In the genomic region with DNA sequence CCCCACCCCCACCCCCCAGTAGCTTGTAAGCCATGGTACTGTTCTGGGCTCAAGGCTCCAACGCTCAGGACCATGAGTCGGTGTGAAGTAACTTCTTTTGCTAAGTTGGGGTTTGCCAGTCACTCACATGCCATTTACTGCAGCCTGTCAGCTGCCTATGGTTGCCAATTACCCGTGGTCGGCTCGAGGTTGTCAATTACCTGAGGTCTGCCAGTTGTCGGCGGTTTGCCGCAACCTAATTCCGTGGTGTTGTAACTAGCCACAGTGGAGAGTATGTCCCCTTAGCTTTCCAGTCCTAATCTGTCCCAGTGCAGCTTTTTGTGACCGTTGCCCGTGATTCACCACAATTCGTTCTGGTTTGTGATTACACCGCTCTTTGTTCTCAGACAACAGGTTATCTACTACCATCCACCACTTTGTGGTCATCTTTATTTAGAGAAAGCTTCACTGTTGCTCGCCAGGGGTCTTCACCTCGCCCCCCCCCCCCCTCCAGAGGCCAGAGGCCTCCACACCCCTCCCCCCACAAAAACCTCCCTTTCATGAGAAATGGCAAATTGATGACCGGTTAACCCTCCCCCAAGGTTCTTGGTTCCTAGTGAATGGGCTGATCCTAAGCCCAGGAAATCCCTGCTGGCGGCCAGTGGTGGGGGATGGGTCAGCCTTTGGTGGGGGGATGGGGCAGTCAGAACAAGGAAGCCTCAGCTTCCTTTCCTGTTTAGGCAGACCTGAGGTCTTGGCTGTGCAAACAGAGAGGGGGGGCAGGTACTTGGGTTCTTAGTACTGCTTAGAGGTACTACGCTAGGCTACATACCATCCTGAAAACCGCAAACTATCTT, we compare ENCODE assay signal across 20 mouse cellular contexts.
A peak's percentile ranks its signal among the peaks of the same experiment; 100 is the strongest.
DNase-seq lines count a peak whose midpoint lies in the region; ATAC-seq and TF ChIP-seq lines count a peak whose summit lies in the region.
"Had no signal": no experiment of that assay in that cellular context is flagged by ENCODE, and none has a peak within 500 bp of the region (broad histone marks: within the 10 kb centered on the region; RNA-seq: fewer than 3 reads in every experiment).

No protein-coding gene starts in this region.

- TF ChIP-seq EP300 in ES-Bruce4 (IDR thresholded peaks at IDR 0.05; ENCODE audit: insufficient read depth, low read depth, low read length), result peak; percentile 66; the same call in 1 of the 2 replicates

- ATAC-seq in hindbrain, postnatal 0 days, result no peak
- peak; percentile 28 for ATAC-seq in megakaryocyte, adult 5-6 weeks (ENCODE audit: poor library complexity, severe bottlenecking)
- ATAC-seq: forebrain, embryonic 13.5 days; hindbrain, embryonic 16.5 days had no signal

- H3K9ac ChIP-seq in hindbrain, postnatal 0 days (replicated peaks; ENCODE audit: low read length), result no peak overlapping the region
- H3K9ac ChIP-seq in ES-Bruce4 (ENCODE audit: low read depth, poor library complexity, severe bottlenecking), result no peak overlapping the region
- H3K9ac ChIP-seq: forebrain, embryonic 13.5 days; limb, embryonic 12.5 days had no signal

- peak overlapping the region; percentile 64 for H3K27ac ChIP-seq in hindbrain, embryonic 10.5 days
- no peak overlapping the region for H3K27ac ChIP-seq in hindbrain, postnatal 0 days
- no peak overlapping the region for H3K27ac ChIP-seq in ES-Bruce4 (ENCODE audit: insufficient read depth, low read length)
- H3K27ac ChIP-seq: forebrain, embryonic 13.5 days; limb, embryonic 12.5 days; macrophage had no signal

- TF ChIP-seq POLR2A in ES-Bruce4 (IDR thresholded peaks at IDR 0.05; ENCODE audit: insufficient read depth, low read length), result no peak

- H3K4me2 ChIP-seq in hindbrain, postnatal 0 days (ENCODE audit: low read depth, low read length), result no peak overlapping the region
- H3K4me2 ChIP-seq: forebrain, embryonic 13.5 days; heart, embryonic 11.5 days; limb, embryonic 12.5 days had no signal

- H3K36me3 ChIP-seq in hindbrain, embryonic 10.5 days, result 0 out of 2 replicates have a peak, but pooled peaks cover 7% of the 10 kb centered on the region
- no peaks in the 10 kb centered on the region for H3K36me3 ChIP-seq in hindbrain, postnatal 0 days (ENCODE audit: insufficient read depth, low read length)
- no peaks in the 10 kb centered on the region for H3K36me3 ChIP-seq in ES-Bruce4 (ENCODE audit: control insufficient read depth, insufficient read depth, low read length, poor library complexity, severe bottlenecking)

- DNase-seq in hindbrain, embryonic 10.5 days (ENCODE audit: low spot score), result peak; percentile 48
- DNase-seq in hindbrain, postnatal 0 days (ENCODE audit: low spot score), result no peak
- DNase-seq in R1 (ENCODE audit: low read depth, low spot score), result peak; percentile 93
- DNase-seq in frontal cortex, postnatal 36 days (ENCODE audit: low spot score in 2 of 2), result no peak
- no peak for DNase-seq in kidney, postnatal 10 days
- DNase-seq in lung, postnatal 10 days, result no peak
- DNase-seq: adrenal gland, postnatal 14 days; cerebellum, adult 2 months; kidney, adult 18-20 months; kidney, postnatal 14 days; layer of hippocampus, adult 9-11 months; lung, adult 18-20 months; retina, postnatal 1 day had no signal

- H3K4me1 ChIP-seq in hindbrain, embryonic 10.5 days (replicated peaks), result peaks cover 57% of the 10 kb centered on the region
- H3K4me1 ChIP-seq in hindbrain, postnatal 0 days (ENCODE audit: insufficient read depth, low read length), result 0 out of 2 replicates have a peak, but pooled peaks cover 7% of the 10 kb centered on the region
- no peaks in the 10 kb centered on the region for H3K4me1 ChIP-seq in ES-Bruce4 (ENCODE audit: control insufficient read depth, insufficient read depth, low read length)

- H3K4me3 ChIP-seq in hindbrain, embryonic 10.5 days, result peak overlapping the region; percentile 23; the same call in 1 of the 2 replicates
- no peak overlapping the region for H3K4me3 ChIP-seq in hindbrain, postnatal 0 days (ENCODE audit: low read length)
- H3K4me3 ChIP-seq in ES-Bruce4 (ENCODE audit: low read depth, low read length), result no peak overlapping the region
- H3K4me3 ChIP-seq: forebrain, embryonic 13.5 days; limb, embryonic 12.5 days had no signal

- no peak for TF ChIP-seq CTCF in hindbrain, postnatal 0 days (IDR thresholded peaks at IDR 0.05; ENCODE audit: low read depth)
- no peak for TF ChIP-seq CTCF in ES-Bruce4 (IDR thresholded peaks at IDR 0.05; ENCODE audit: low read depth, low read length)

- WGBS in hindbrain, embryonic 10.5 days, result 48% methylated on average over 19 of the region's 19 CpGs
- 56% methylated on average over 19 of the region's 19 CpGs for whole genome bisulfite sequencing in hindbrain, postnatal 0 days

- peaks cover 58% of the 10 kb centered on the region for H3K9me3 ChIP-seq in hindbrain, embryonic 10.5 days
- H3K9me3 ChIP-seq in hindbrain, postnatal 0 days (ENCODE audit: low read length), result peaks cover 4% of the 10 kb centered on the region; the same call in 1 of the 2 replicates
- H3K9me3 ChIP-seq in ES-Bruce4 (replicated peaks; ENCODE audit: control insufficient read depth, insufficient read depth, low read length, poor library complexity, severe bottlenecking), result peaks cover 70% of the 10 kb centered on the region

- H3K27me3 ChIP-seq in hindbrain, embryonic 10.5 days (ENCODE audit: insufficient read depth, poor library complexity, severe bottlenecking), result peaks cover 11% of the 10 kb centered on the region; the same call in 1 of the 2 replicates
- H3K27me3 ChIP-seq in hindbrain, postnatal 0 days (ENCODE audit: insufficient read depth, low read length), result no peaks in the 10 kb centered on the region
- no peaks in the 10 kb centered on the region for H3K27me3 ChIP-seq in ES-Bruce4 (ENCODE audit: control insufficient read depth, insufficient read depth, low read length, poor library complexity, severe bottlenecking)
- H3K27me3 ChIP-seq: limb, embryonic 12.5 days had no signal

Comparison
In these comparisons a context has a peak if more than half of its experiments do, and no peak if none do; other contexts are left out.
1. DNase-seq: peak in hindbrain, embryonic 10.5 days (single experiment) and R1 (single experiment); none in hindbrain, postnatal 0 days (single experiment), frontal cortex, postnatal 36 days (0 of 2), kidney, postnatal 10 days (single experiment) and lung, postnatal 10 days (single experiment).